Mouse (Mus musculus) megakaryocyte progenitor cell, adult 5-6 weeks (primary cell): ENCODE data around the gene Grb2. TPM values are rescaled to one million over a fixed set of nuclear protein-coding genes. Genes with fewer than 3 reads are reported as not detected.

ENCODE experiments used
- ATAC-seq: replicated peaks from 2 replicates; pipeline ENCODE4 v1.8.0; 2016; ENCODE audit warnings: mild to moderate bottlenecking, moderate TSS enrichment, inconsistent platforms; ENCODE audit not compliant: poor library complexity
- total RNA-seq, 2 experiments: library from RNA; stranded (forward) in 1 of 2; stranded (reverse) in 1 of 2; fragments of 157-497, 149-512 nt in 1 of 2; fragments of 200-1000 nt in 1 of 2; gene quantifications; 2 replicates each; pipeline versions ENCODE4 v1.2.3 to v1.2.4; 2015 to 2017

Grb2 gene
- total RNA-seq (2015), result 78.1 and 85.5 TPM in 2 replicates
- total RNA-seq (2017), result 48.5 and 51.7 TPM in 2 replicates

DNA sequence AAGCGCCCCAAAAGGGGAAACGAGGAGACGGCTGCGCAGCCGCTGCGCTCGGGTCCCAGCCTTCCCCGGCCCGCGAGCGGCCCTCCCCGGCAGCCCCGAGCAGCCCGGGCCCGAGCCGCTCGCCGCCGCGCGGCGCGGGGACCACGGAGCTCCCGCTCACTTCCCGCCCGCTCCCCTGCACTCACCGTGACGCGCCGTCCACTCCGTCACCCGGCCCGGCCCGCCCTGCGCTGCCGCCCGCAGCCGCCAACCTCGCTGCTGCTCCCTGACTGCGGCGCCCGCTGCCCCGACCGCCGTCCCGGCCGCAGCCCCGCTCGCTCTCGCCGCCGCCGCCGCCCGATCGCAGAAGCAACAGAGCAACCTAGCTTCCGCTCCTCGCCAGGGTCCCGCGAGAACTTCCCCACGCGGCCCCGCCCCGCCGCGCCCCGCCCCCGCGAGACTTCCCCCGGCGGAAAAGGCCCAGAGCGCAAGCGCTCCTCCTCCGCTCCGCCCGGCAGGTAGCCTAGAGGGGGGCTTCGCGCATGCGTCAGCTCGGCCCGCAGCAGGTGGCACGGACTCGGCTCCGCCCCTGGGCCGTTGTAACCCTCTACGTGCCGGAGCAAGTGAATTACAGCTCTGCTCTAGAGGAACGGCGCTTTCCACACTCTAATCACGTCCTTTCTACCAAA lies at the start of gene Grb2:
Gene Grb2 (minus strand): TSS at position 389 of the 668 bp plus-strand sequence.
- ATAC-seq, result peak; percentile 72

DNA sequence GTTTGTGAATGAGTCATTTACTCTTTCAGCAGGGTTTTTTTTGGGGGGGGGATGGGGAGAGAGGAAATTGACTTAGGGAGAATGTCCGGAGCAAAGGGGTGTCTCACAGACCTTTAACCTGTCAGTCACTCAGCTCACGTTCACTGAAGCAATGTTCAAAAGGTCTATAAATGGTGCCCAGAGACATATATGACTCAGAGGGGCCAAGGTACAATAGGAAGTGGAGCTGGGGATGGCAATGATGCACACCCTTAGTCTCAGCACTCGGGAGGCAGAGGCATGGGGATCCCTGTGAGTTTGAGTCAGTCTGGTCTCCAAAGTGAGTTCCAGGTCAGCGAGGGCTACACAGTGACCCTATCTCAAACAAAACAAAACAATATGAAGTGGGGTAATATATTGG lies 45.1 kb upstream of the Grb2 start:
- no peak for ATAC-seq

DNA sequence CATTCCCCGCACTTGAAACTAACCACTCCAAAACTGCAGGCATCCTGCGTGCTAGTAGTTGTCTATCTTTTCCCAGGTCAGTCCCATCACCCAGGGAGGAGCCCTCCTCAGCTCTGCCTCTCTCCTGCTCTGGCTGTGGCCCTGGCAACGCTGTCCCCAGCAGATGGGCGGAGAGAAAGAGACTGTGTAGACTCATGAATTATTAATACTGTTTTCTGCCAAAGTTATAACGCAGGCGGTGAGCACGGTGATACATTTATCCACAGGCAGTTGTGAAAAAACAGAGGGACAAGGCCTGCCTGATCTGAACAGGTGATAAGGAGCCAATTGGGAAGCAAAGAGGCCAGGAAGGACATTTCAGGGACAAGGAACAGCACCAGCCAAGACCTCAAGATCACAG lies 44.3 kb upstream of the Grb2 start:
- ATAC-seq, result no peak

GRCm38 (mm10) chr11:115751725-115752124 lies 43.3 kb upstream of the Grb2 start:
- ATAC-seq, result no peak

- no peak for ATAC-seq
Measured at GRCm38 (mm10) chr11:115749834-115750233, 41.4 kb upstream of the Grb2 start.

GRCm38 (mm10) chr11:115747351-115747750 lies 39.0 kb upstream of the Grb2 start:
- no peak for ATAC-seq

DNA sequence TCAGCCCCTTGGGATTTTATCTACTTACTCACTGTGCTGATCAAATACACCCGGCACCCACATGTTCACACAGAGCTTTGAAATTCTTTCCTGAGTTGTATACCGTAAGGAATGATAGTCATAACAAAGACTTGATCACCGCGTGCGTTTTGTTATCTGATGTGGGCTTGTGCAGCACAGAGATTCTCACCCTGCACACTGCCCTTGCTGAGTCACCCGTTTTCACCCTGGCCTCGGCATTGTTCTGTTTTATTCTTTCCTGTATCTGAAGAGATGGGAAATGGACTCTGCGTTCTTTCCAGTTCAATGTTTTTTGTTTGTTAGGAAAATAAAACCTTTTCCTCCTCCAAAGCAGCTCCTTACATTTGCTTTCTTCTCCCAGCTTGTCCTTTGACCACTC lies 38.4 kb upstream of the Grb2 start:
- ATAC-seq, result peak; percentile 52

GRCm38 (mm10) chr11:115746109-115746508 lies 37.7 kb upstream of the Grb2 start:
- ATAC-seq, result no peak

GRCm38 (mm10) chr11:115744385-115744784 lies 36.0 kb upstream of the Grb2 start:
- ATAC-seq, result no peak

- ATAC-seq, result peak; percentile 65
Measured at GRCm38 (mm10) chr11:115742926-115743325, 34.5 kb upstream of the Grb2 start.

GRCm38 (mm10) chr11:115741070-115741469 lies 32.7 kb upstream of the Grb2 start:
- ATAC-seq, result no peak

DNA sequence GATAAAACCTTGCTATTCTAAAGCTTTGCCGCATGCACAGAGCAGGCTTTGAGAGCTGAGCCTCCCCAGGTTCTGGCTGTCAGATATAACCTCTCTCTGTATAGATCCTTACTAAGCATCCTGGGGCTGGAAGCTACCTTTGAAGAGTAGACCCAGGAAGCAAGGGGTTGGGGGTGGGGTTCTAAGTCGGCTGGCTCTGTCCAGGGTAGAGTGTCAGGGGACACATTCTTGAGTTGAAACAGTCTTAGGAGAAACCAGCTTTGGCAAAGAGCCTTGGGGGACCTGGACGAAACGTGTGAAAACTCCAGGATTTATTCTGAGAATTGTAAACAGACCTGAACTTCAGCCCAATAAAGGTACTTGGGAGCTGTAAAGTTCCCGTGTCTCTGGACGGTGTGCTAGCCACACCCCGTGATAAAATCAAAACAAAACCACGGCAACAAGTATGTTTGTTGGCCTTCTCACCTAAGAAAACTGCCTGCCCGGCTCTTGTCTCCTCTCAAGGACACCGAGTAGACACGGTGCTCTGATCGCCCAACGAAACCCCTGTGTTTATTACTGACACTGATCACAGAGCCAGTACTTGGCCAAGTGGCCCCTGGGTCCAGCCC lies 30.0 kb upstream of the Grb2 start:
- no peak for ATAC-seq

- no peak for ATAC-seq
Measured at GRCm38 (mm10) chr11:115737608-115738208, 29.3 kb upstream of the Grb2 start.

- no peak for ATAC-seq
Measured at GRCm38 (mm10) chr11:115734041-115734686, 25.8 kb upstream of the Grb2 start.

GRCm38 (mm10) chr11:115723231-115723630 lies 14.8 kb upstream of the Grb2 start:
- no peak for ATAC-seq

GRCm38 (mm10) chr11:115722638-115723037 lies 14.2 kb upstream of the Grb2 start:
- peak; percentile 87 for ATAC-seq

DNA sequence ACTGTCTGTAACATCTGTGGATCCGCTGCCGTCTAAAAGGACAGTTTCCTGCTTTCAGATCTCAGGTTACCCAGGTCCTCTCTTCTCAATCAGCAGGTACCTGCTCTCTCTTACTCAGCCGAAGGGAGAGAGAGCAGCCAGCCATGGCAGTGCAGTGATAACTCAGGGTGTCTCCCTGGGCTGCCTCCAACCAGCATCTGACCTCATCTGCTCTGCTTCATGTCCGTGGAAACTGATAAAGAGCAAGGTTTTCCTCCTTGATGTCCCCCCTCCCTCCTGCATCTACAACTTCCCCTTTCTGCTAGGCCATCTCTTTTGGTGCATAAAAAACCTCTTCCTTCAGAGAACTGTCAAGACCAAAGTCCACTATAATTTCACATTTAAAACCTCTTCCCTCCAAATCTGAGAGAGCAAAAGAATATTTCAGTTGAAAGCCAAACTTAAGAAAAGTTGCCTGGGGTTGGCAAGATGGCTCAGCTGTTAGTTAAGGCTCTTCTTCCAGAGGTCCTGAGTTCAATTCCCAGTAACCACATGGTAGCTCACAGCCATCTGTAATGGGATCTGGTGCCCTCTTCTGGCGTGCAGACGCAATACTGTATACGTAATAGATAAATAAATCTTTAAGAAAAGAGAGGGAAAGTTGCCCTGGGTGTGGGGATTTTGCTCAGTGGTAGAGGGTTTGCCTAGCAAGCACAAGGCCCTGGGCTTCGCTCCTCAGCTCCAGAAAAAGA lies 9.4 kb upstream of the Grb2 start:
- peak; percentile 80 for ATAC-seq

- ATAC-seq, result peak; percentile 59
Measured at GRCm38 (mm10) chr11:115716410-115717338, 8.3 kb upstream of the Grb2 start.

GRCm38 (mm10) chr11:115714491-115714890 lies 6.1 kb upstream of the Grb2 start:
- ATAC-seq, result 0 out of 2 replicates have a peak, but pooled peaks have one; percentile 17

DNA sequence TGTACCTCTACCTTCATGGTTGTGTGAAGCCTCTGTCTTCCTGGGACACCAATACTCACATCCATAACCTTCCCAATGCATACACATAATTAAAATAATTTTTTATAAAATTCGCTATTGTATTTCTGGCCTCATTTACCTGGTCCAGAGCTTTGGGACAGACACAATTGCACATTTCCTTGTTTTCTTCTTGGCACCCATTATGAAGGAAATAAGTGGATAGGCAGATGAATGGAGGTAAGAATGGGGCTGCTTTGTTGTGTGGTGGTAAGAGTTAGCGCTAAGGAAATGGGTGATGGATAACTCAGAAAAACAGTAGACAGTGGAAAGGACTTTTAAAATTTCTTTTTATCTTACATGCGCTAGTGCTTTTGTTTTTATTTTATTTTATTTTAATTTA lies 5.0 kb upstream of the Grb2 start:
- ATAC-seq, result no peak
